ENCODE assay signal across 27 mouse cellular contexts in genomic region chrX:104433456-104433855, GRCm38 (mm10). TPM values are rescaled to one million over a fixed set of nuclear protein-coding genes. Genes with fewer than 3 reads are reported as not detected.
DNase-seq lines count a peak whose midpoint lies in the region; ATAC-seq lines count a peak whose summit lies in the region.
"Had no signal": no experiment of that assay in that cellular context is flagged by ENCODE, and none has a peak within 500 bp of the region (broad histone marks: within the 10 kb centered on the region; RNA-seq: fewer than 3 reads in every experiment).

No protein-coding gene starts in this region.

- no peak overlapping the region for H3K9ac ChIP-seq in kidney, embryonic 16.5 days (replicated peaks; ENCODE audit: low read length)
- H3K9ac ChIP-seq in kidney, embryonic 15.5 days, result no peak overlapping the region
- no peak overlapping the region for H3K9ac ChIP-seq in intestine, embryonic 16.5 days (ENCODE audit: low read depth, low read length)
- H3K9ac ChIP-seq: embryonic facial prominence, embryonic 12.5 days; heart, embryonic 13.5 days; hindbrain, embryonic 14.5 days; limb, embryonic 15.5 days; liver, embryonic 13.5 days; midbrain, embryonic 15.5 days had no signal

- peak; percentile 5 for DNase-seq in kidney, adult 18-20 months
- peak; percentile 21 to 39 for DNase-seq in kidney, postnatal 36 days
- no peak for DNase-seq in right cerebral cortex, postnatal 25 days
- no peak for DNase-seq in gastrocnemius, adult 18-20 months (ENCODE audit: low spot score)
- no peak for DNase-seq in left cerebral cortex, adult 8-10 months (ENCODE audit: low spot score in 2 of 2)
- DNase-seq: adrenal gland, adult 8-10 months; cerebellum, adult 8-10 months; cerebellum, postnatal 25 days; heart, postnatal 10 days; layer of hippocampus, postnatal 36 days; liver, embryonic 13.5 days; lung, adult 18-20 months; lung, postnatal 4 days had no signal

- H3K4me1 ChIP-seq in kidney, embryonic 16.5 days (ENCODE audit: insufficient read depth, low read length), result no peaks in the 10 kb centered on the region
- no peaks in the 10 kb centered on the region for H3K4me1 ChIP-seq in kidney, embryonic 15.5 days
- no peaks in the 10 kb centered on the region for H3K4me1 ChIP-seq in intestine, embryonic 16.5 days (ENCODE audit: control insufficient read depth, insufficient read depth, low read length)
- H3K4me1 ChIP-seq: embryonic facial prominence, embryonic 12.5 days; forebrain, embryonic 10.5 days; heart, embryonic 13.5 days; limb, embryonic 10.5 days; limb, embryonic 15.5 days; liver, embryonic 13.5 days; megakaryocyte, embryonic 14.5 days; midbrain, embryonic 15.5 days had no signal

- H3K4me3 ChIP-seq in kidney, embryonic 16.5 days (ENCODE audit: low read length), result no peak overlapping the region
- no peak overlapping the region for H3K4me3 ChIP-seq in kidney, embryonic 15.5 days (replicated peaks)
- H3K4me3 ChIP-seq in intestine, embryonic 16.5 days (ENCODE audit: low read length), result no peak overlapping the region
- H3K4me3 ChIP-seq: embryonic facial prominence, embryonic 12.5 days; forebrain, embryonic 10.5 days; heart, embryonic 13.5 days; limb, embryonic 10.5 days; limb, embryonic 15.5 days; liver, embryonic 13.5 days; megakaryocyte, embryonic 14.5 days; midbrain, embryonic 15.5 days had no signal

- no peak overlapping the region for H3K4me2 ChIP-seq in kidney, embryonic 16.5 days (replicated peaks; ENCODE audit: low read depth, low read length)
- no peak overlapping the region for H3K4me2 ChIP-seq in kidney, embryonic 15.5 days
- no peak overlapping the region for H3K4me2 ChIP-seq in intestine, embryonic 16.5 days (ENCODE audit: low read depth, low read length)
- H3K4me2 ChIP-seq: embryonic facial prominence, embryonic 12.5 days; heart, embryonic 13.5 days; hindbrain, embryonic 14.5 days; limb, embryonic 15.5 days; liver, embryonic 13.5 days; midbrain, embryonic 15.5 days had no signal

- H3K27me3 ChIP-seq in kidney, embryonic 16.5 days (ENCODE audit: insufficient read depth, low read length), result peaks cover 6% of the 10 kb centered on the region; the same call in 1 of the 2 replicates
- peaks cover 25% of the 10 kb centered on the region for H3K27me3 ChIP-seq in kidney, embryonic 15.5 days
- H3K27me3 ChIP-seq in intestine, embryonic 16.5 days (replicated peaks; ENCODE audit: control insufficient read depth, insufficient read depth, low read length), result no peaks in the 10 kb centered on the region; the same call in 1 of the 2 replicates
- H3K27me3 ChIP-seq: embryonic facial prominence, embryonic 12.5 days; limb, embryonic 15.5 days had no signal

- no peaks in the 10 kb centered on the region for H3K36me3 ChIP-seq in kidney, embryonic 16.5 days (ENCODE audit: insufficient read depth, low read length)
- no peaks in the 10 kb centered on the region for H3K36me3 ChIP-seq in kidney, embryonic 15.5 days
- no peaks in the 10 kb centered on the region for H3K36me3 ChIP-seq in intestine, embryonic 16.5 days (ENCODE audit: control insufficient read depth, insufficient read depth, low read length)
- H3K36me3 ChIP-seq: embryonic facial prominence, embryonic 12.5 days; forebrain, embryonic 10.5 days; heart, embryonic 13.5 days; limb, embryonic 10.5 days; limb, embryonic 15.5 days; liver, embryonic 13.5 days; midbrain, embryonic 15.5 days had no signal

- no peak for ATAC-seq in kidney, embryonic 16.5 days (ENCODE audit: low FRiP score, low TSS enrichment)
- ATAC-seq in kidney, embryonic 15.5 days (replicated peaks; ENCODE audit: low FRiP score), result 0 out of 2 replicates have a peak, but pooled peaks have one; percentile 56
- no peak for ATAC-seq in intestine, embryonic 16.5 days
- ATAC-seq: CD4-positive, CD25-positive, alpha-beta regulatory T cell, adult 4 months; forebrain, embryonic 16.5 days; lung, postnatal 0 days; midbrain, embryonic 15.5 days had no signal

- no peaks in the 10 kb centered on the region for H3K9me3 ChIP-seq in kidney, embryonic 16.5 days (ENCODE audit: low read length)
- no peaks in the 10 kb centered on the region for H3K9me3 ChIP-seq in kidney, embryonic 15.5 days (replicated peaks)
- no peaks in the 10 kb centered on the region for H3K9me3 ChIP-seq in intestine, embryonic 16.5 days (ENCODE audit: control insufficient read depth, low read length)
- H3K9me3 ChIP-seq: embryonic facial prominence, embryonic 12.5 days; forebrain, embryonic 10.5 days; heart, embryonic 13.5 days; limb, embryonic 10.5 days; limb, embryonic 15.5 days; liver, embryonic 13.5 days; megakaryocyte, embryonic 14.5 days; midbrain, embryonic 15.5 days had no signal

- 12% methylated on average over 1 of the region's 1 CpGs for WGBS in kidney, embryonic 16.5 days
- WGBS in kidney, embryonic 15.5 days, result 41% methylated on average over 1 of the region's 1 CpGs
- 42% methylated on average over 1 of the region's 1 CpGs for WGBS in intestine, embryonic 16.5 days

- no peak overlapping the region for H3K27ac ChIP-seq in kidney, embryonic 16.5 days (ENCODE audit: low read length)
- H3K27ac ChIP-seq in kidney, embryonic 15.5 days, result peak overlapping the region; percentile 22; the same call in 1 of the 2 replicates
- no peak overlapping the region for H3K27ac ChIP-seq in intestine, embryonic 16.5 days (ENCODE audit: low read length)
- H3K27ac ChIP-seq: embryonic facial prominence, embryonic 12.5 days; forebrain, embryonic 10.5 days; heart, embryonic 13.5 days; hindbrain, embryonic 14.5 days; limb, embryonic 10.5 days; limb, embryonic 15.5 days; liver, embryonic 13.5 days; midbrain, embryonic 15.5 days had no signal

RNA-seq across cellular contexts. Expression of gene Abcb7, which starts 19.8 kb away (rescaled TPM):
- polyA plus RNA-seq in kidney, embryonic 16.5 days (2015; fragmentation: Nextera tagmentation; extraction: Ambion mirVana), result 8.9 and 9.0 TPM in 2 replicates
- polyA plus RNA-seq in kidney, embryonic 15.5 days (2015; fragmentation: Nextera tagmentation; extraction: Ambion mirVana), result 9.9 and 10.2 TPM in 2 replicates
- 7.2 and 8.8 TPM in 2 replicates for polyA plus RNA-seq in intestine, embryonic 16.5 days (2015; fragmentation: Nextera tagmentation; extraction: Ambion mirVana)
- 10 to 100 TPM; 40.3 to 41.7 TPM for total RNA-seq in gastrocnemius, adult 18-20 months (2021)
- 10 to 100 TPM; 26.3 to 31.9 (median 29.5) TPM for total RNA-seq in left cerebral cortex, adult 8-10 months (2022)

RNA-seq across cellular contexts. Expression of gene Uprt, which starts 49.2 kb away (rescaled TPM):
- polyA plus RNA-seq in kidney, embryonic 16.5 days (2015; fragmentation: Nextera tagmentation; extraction: Ambion mirVana), result 2.1 and 2.2 TPM in 2 replicates
- polyA plus RNA-seq in kidney, embryonic 15.5 days (2015; fragmentation: Nextera tagmentation; extraction: Ambion mirVana), result 2.5 TPM in 2 replicates
- 1.2 and 1.6 TPM in 2 replicates for polyA plus RNA-seq in intestine, embryonic 16.5 days (2015; fragmentation: Nextera tagmentation; extraction: Ambion mirVana)
- total RNA-seq in gastrocnemius, adult 18-20 months (2021), result 10 to 100 TPM; 10.2 to 11.1 TPM
- 10 to 100 TPM; 12.9 to 16.0 (median 13.6) TPM for total RNA-seq in left cerebral cortex, adult 8-10 months (2022)

Comparison
In these comparisons a context has a peak if more than half of its experiments do, and no peak if none do; other contexts are left out.
1. DNase-seq: peak in kidney, adult 18-20 months (single experiment) and kidney, postnatal 36 days (2 of 2); none in right cerebral cortex, postnatal 25 days (single experiment), gastrocnemius, adult 18-20 months (single experiment) and left cerebral cortex, adult 8-10 months (0 of 2).